Comparison of ENCODE assay signal across 12 mouse cellular contexts in the genomic region with DNA sequence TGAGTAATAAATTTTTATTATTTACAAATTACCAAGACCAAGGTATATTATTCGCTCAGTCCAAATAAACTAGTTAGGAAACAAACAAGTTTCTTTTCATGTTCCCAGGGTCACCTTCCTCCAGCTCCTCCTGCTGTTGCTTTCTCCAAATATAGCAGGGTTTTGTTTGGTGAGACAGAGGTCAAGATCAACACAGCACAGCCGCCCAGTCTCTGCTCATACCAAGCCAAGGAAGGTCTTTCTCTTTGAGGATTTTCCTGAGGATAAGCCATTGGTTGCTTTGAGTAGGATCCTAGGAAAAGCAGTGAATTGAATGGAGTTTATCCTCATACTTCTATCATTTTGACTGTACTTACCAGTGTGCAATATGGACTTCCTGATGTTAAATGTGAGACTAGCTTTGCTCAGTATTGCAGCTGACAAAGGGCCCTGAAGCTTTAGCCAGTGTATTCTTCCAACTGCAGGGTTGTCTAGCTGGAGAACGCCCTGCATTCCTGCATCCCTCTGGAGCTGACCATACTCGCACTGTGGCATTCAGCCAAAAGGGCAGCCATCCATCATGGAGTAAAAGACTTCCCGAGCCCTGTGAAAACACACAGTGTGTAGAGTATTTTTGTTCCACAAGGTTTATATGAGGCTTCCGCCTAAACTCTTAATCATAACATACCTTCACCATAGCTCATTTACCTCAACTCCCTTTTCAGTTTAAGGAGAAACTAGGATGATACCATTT. TPM values are rescaled to one million over a fixed set of nuclear protein-coding genes. Genes with fewer than 3 reads are reported as not detected.
DNase-seq lines count a peak whose midpoint lies in the region; ATAC-seq and TF ChIP-seq lines count a peak whose summit lies in the region.
"Had no signal": no experiment of that assay in that cellular context is flagged by ENCODE, and none has a peak within 500 bp of the region (broad histone marks: within the 10 kb centered on the region; RNA-seq: fewer than 3 reads in every experiment).

No protein-coding gene starts in this region.

- no peak overlapping the region for H3K4me2 ChIP-seq in neural tube, embryonic 15.5 days
- H3K4me2 ChIP-seq in forebrain, postnatal 0 days (ENCODE audit: low read depth) = no peak overlapping the region
- H3K4me2 ChIP-seq: embryonic facial prominence, embryonic 13.5 days had no signal

- H3K4me1 ChIP-seq in neural tube, embryonic 15.5 days = no peaks in the 10 kb centered on the region; the same call in 1 of the 2 replicates
- H3K4me1 ChIP-seq in testis, adult 2 months (ENCODE audit: control insufficient read depth, insufficient read depth, low read length) = no peaks in the 10 kb centered on the region
- no peaks in the 10 kb centered on the region for H3K4me1 ChIP-seq in forebrain, postnatal 0 days (ENCODE audit: insufficient read depth)
- H3K4me1 ChIP-seq: embryonic facial prominence, embryonic 13.5 days had no signal

- DNase-seq in embryo, embryonic 10 days (ENCODE audit: low spot score) = peak; percentile 28
- no peak for DNase-seq in embryo, embryonic 9.5 days (ENCODE audit: extremely low spot score)
- DNase-seq in neural tube, embryonic 10.5 days (ENCODE audit: extremely low spot score, low spot score) = peak; percentile 23
- peak; percentile 91 to 92 for DNase-seq in kidney, postnatal 25 days
- no peak for DNase-seq in forebrain, postnatal 0 days
- no peak for DNase-seq in right cerebral cortex, postnatal 4 days
- DNase-seq: thymus, postnatal 36 days had no signal

- H3K36me3 ChIP-seq in neural tube, embryonic 15.5 days = no peaks in the 10 kb centered on the region
- H3K36me3 ChIP-seq in testis, adult 2 months (ENCODE audit: control insufficient read depth, insufficient read depth, low read length) = no peaks in the 10 kb centered on the region
- no peaks in the 10 kb centered on the region for H3K36me3 ChIP-seq in forebrain, postnatal 0 days (ENCODE audit: insufficient read depth)
- H3K36me3 ChIP-seq: embryonic facial prominence, embryonic 13.5 days had no signal

- WGBS in neural tube, embryonic 15.5 days = 51% methylated on average over 6 of the region's 6 CpGs
- WGBS in forebrain, postnatal 0 days = 63% methylated on average over 6 of the region's 6 CpGs

- no peaks in the 10 kb centered on the region for H3K9me3 ChIP-seq in neural tube, embryonic 15.5 days (replicated peaks)
- no peaks in the 10 kb centered on the region for H3K9me3 ChIP-seq in forebrain, postnatal 0 days (ENCODE audit: low read length)
- H3K9me3 ChIP-seq: embryonic facial prominence, embryonic 13.5 days had no signal

- H3K9ac ChIP-seq in neural tube, embryonic 15.5 days (replicated peaks) = no peak overlapping the region
- no peak overlapping the region for H3K9ac ChIP-seq in forebrain, postnatal 0 days
- H3K9ac ChIP-seq: embryonic facial prominence, embryonic 13.5 days; liver, embryonic 14.5 days had no signal

- H3K27me3 ChIP-seq in neural tube, embryonic 15.5 days (replicated peaks) = no peaks in the 10 kb centered on the region
- no peaks in the 10 kb centered on the region for H3K27me3 ChIP-seq in testis, adult 2 months (ENCODE audit: control insufficient read depth, insufficient read depth, low read length)
- no peaks in the 10 kb centered on the region for H3K27me3 ChIP-seq in forebrain, postnatal 0 days (ENCODE audit: insufficient read depth, low read length)
- H3K27me3 ChIP-seq: embryonic facial prominence, embryonic 13.5 days had no signal

- no peak for TF ChIP-seq POLR2A in testis, adult 2 months (IDR thresholded peaks at IDR 0.05; ENCODE audit: control insufficient read depth, low read depth, low read length)

- TF ChIP-seq CTCF in testis, adult 2 months (IDR thresholded peaks at IDR 0.05; ENCODE audit: control insufficient read depth, insufficient read depth, insufficient replicate concordance, low read depth, low read length) = no peak
- TF ChIP-seq CTCF in forebrain, postnatal 0 days (IDR thresholded peaks at IDR 0.05; ENCODE audit: low read depth) = no peak

- H3K4me3 ChIP-seq in neural tube, embryonic 15.5 days (replicated peaks) = no peak overlapping the region
- no peak overlapping the region for H3K4me3 ChIP-seq in testis, adult 2 months (ENCODE audit: control insufficient read depth, low read depth, low read length)
- H3K4me3 ChIP-seq in forebrain, postnatal 0 days (ENCODE audit: low read depth, low read length) = no peak overlapping the region
- H3K4me3 ChIP-seq: embryonic facial prominence, embryonic 13.5 days had no signal

- no peak for ATAC-seq in neural tube, embryonic 15.5 days (ENCODE audit: low FRiP score)
- ATAC-seq in forebrain, postnatal 0 days = no peak

- H3K27ac ChIP-seq in neural tube, embryonic 15.5 days (replicated peaks) = no peak overlapping the region
- H3K27ac ChIP-seq in testis, adult 2 months (ENCODE audit: control insufficient read depth, insufficient read depth, low read depth, low read length) = 0 out of 2 replicates have a peak overlapping the region, but pooled peaks have one; percentile 36
- H3K27ac ChIP-seq in forebrain, postnatal 0 days (ENCODE audit: low read depth, low read length) = no peak overlapping the region
- H3K27ac ChIP-seq: embryonic facial prominence, embryonic 13.5 days; liver, embryonic 14.5 days had no signal

RNA-seq across cellular contexts. Expression of gene Col4a3, which starts 10.3 kb away (rescaled TPM):
- polyA plus RNA-seq in neural tube, embryonic 15.5 days (2015; fragmentation: Nextera tagmentation; extraction: Ambion mirVana) = 0.18 and 0.33 TPM in 2 replicates
- 5.3 and 7.9 TPM in 2 replicates for polyA plus RNA-seq in testis, adult 2 months (2012; rRNA removed)
- total RNA-seq in forebrain, postnatal 0 days (2014; rRNA removed) = 0.57 and 0.69 TPM in 2 replicates
- 0.16 and 0.27 TPM in 2 replicates for polyA plus RNA-seq in forebrain, postnatal 0 days (2015; fragmentation: Nextera tagmentation; extraction: Ambion mirVana)
- total RNA-seq: hematopoietic stem cell, adult 5-6 weeks had no signal

RNA-seq across cellular contexts. Expression of gene Col4a4, which starts 10.4 kb away (rescaled TPM):
- 0.14 and 0.31 TPM in 2 replicates for polyA plus RNA-seq in neural tube, embryonic 15.5 days (2015; fragmentation: Nextera tagmentation; extraction: Ambion mirVana)
- polyA plus RNA-seq in testis, adult 2 months (2012; rRNA removed) = 4.0 and 5.4 TPM in 2 replicates
- 0.29 and 0.38 TPM in 2 replicates for total RNA-seq in forebrain, postnatal 0 days (2014; rRNA removed)
- 0.14 and 0.22 TPM in 2 replicates for polyA plus RNA-seq in forebrain, postnatal 0 days (2015; fragmentation: Nextera tagmentation; extraction: Ambion mirVana)
- total RNA-seq: hematopoietic stem cell, adult 5-6 weeks had no signal

Comparison
In these comparisons a context has a peak if more than half of its experiments do, and no peak if none do; other contexts are left out.
1. DNase-seq: peak in embryo, embryonic 10 days (single experiment), neural tube, embryonic 10.5 days (single experiment) and kidney, postnatal 25 days (2 of 2); none in embryo, embryonic 9.5 days (single experiment), forebrain, postnatal 0 days (single experiment) and right cerebral cortex, postnatal 4 days (single experiment).